Mouse (Mus musculus) megakaryocyte, embryonic 14.5 days (primary cell): ENCODE results near the gene Odf4.

Source experiments
- FLI1 ChIP-seq: IDR thresholded peaks from 2 replicates; pipeline ENCODE4 v1.6.1; 2012; ENCODE audit warnings: low read length, inconsistent platforms, mixed read lengths
- GATA1 ChIP-seq: IDR thresholded peaks from 3 replicates; pipeline ENCODE4 v1.6.1; 2012; ENCODE audit warnings: mixed read lengths, low read length, inconsistent platforms, borderline replicate concordance

DNA sequence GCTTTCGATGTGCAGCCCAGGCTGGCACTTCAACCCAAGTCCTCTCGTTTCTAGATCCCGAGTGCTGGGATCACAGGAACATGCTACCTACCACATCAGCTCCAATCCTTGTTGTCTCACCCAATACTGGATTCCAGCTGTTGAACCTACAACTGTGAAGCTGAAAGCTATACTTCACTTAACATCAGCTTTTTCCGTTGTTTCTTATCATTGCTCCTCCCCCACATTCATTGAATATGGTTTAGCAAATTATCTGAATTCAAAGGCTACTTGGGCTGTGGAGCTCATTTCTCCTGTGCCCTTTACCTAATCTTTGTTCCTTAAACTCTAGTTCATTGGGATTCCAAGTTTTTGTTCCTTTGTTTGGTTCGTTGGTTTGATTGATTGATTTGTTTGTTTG is 48.1 kb downstream of the Odf4 start:
- no peak for TF ChIP-seq GATA1
- TF ChIP-seq FLI1, result no peak
